Mouse (Mus musculus) left cerebral cortex, adult 18-20 months (tissue): ENCODE results near the gene Crygn. TPM values are rescaled to one million over a fixed set of nuclear protein-coding genes. Genes with fewer than 3 reads are reported as not detected.

Experiments
- DNase-seq, 2 experiments: peaks; one replicate each; pipeline ENCODE4 v3.0.0; 2021 to 2022; ENCODE audit warnings: low spot score in 2 of 2, mixed read lengths in 1 of 2
- total RNA-seq, 2 experiments: library from RNA; stranded (reverse); gene quantifications; 2 replicates each; pipeline ENCODE4 v1.2.3; 2021

Gene Crygn
- total RNA-seq, 2 experiments from 2014 or later = not detected

DNA sequence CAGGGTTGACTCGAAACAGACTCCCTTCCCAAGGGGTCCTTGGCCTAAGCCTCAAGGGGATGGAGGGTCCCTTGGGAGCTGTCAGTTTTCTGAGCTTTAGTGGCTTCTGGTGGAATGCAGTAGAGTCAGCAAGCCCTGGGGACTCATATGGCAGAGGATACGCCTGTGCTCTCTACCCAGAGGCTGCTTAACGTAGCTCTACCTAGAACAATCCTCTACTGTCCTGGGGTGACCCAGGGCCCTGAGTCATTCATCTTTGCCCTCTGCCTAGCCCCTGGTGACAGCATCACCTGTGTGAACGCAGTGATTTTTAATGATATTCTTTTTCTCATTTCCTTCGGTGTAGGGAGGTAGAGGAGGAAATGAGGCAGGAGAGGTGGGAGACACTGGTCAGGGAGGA lies 8.1 kb downstream of the Crygn start:
- no peak for DNase-seq

DNA sequence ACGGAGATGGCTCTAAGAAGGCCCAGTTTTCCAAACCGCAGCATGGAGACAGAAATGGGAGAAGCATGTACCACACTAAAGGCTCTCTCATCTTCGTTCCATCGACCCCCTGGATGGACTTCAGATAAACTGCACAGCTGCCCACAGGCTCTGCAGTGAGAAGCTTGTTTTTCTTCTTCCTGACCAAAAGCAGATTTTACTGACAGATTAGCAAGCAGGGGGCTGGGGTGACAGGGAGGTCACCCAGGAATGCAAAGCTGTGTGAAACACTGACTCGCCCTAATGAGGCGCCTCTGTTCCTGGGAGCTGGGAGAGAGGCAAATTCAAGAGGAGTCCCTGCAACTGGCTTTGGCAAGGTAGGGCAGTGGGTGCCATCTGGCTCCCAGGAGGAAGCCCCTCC lies 10.3 kb downstream of the Crygn start:
- DNase-seq = no peak

DNA sequence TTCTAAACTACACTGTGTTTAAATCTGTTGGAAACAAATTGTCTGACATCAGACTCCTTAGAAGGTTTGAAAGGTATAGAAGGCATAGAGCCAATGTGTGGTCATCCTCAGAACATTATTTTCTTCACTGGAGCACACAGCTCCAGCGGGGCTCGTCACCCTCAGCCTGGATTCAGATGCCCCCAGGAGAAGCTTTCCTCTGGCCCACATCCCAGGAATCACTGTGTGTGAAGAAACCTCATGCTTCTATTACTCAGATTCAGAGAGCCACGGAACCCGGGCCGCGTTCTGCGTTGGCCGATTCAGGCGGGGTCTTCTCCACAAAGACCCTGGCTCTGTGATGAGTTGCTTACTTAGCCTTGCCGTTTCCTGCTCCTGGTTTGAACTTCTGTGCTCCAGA lies 13.9 kb downstream of the Crygn start:
- DNase-seq = no peak

DNA sequence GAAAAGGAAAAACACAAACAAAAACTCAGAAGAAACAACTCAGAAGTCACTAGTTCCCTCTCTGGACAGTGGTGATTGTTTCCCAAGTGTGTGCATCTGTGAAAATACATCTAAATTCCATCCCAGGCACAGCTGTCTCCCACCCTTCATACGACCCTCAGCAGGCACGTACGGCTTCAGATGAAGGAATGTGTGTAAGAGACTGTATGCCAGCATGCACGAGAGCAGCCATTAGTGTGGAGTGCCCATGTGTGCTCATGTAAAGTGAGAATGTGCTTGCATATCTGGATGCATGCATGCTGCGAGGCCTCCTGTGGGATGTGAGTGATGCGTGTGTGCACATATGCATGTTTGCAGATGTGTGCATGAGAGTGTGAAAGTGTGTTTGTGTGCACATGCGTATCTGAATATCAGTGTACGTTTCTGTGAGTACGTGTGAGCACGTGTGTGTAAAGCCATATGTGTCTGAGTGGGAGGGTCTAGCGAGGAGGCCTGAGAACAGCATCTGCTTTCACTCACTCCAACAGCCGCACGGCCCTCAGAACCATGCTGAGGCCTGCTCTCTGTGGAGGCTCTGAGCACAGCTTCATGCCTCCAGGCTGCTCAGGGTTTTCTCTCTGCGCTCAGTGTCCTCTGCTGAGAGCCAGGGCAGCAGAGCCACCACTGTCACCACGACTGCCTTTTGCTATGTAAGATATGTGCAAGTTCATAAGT lies 16.5 kb downstream of the Crygn start:
- DNase-seq = no peak

DNA sequence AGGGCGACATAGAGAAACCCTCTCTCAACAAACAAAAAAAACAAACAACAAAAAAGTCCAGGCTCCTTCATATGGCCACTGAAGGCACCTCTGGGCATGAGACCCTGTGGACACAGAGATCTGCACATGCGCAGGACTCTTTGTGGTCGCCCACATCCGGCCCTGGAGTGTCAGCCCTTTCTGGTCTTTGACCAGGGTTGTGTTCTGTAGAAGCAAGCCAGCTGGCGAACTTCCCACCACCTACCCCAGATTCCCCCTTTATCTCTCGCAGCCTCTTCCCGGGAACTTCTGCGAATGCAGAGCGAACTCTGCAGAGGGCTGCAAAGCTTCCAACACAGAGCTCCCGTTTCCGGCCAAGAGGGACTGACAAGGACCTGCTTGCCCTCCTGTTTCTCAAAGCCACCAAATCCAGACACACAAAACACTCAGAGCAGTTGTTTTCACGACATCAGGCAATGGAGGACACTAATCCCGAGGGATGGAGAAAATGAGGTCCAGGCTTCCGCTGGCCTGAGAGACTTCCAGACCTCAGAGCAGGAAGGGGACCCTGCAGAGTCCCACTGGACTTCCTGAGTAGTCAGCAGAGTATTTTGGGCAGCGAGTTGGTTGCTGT lies 18.6 kb downstream of the Crygn start:
- no peak for DNase-seq

DNA sequence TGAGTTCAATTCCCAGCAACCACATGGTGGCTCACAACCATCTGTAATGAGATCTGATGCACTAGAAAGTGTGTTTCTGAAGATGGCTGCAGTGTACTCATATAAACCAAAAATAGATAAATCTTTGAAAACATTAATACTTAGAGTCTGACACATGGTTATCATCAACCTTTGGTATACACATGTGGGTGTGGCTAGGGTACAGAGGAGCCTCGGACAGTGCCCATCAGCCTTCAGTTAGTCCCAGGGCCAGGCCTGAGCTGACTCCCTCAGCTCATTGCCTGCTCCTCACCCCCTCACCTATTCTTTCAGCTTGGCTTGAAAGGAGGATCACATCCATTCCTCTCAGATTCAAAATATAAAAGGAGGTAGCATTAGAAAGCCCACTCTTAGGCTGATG lies 19.3 kb downstream of the Crygn start:
- DNase-seq = no peak

DNA sequence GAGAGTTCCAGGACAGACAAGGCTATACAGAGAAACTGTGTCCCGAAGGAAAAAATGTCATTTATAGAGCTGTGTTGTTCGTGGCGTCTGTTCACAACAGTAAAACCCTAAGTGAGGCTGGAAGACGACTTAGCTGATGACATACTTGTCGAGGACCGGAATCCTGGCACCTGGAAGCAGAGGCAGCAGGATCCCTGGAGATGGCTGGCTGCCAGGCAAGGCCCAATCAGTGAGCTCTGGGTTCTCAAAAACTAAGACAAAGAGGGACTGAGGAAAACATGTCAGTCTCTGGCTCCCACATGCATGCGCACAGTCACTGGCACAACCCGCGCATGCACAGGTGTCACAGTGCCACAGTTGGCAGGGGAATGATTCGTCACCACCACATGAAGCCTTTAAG lies 20.2 kb downstream of the Crygn start:
- DNase-seq = no peak

DNA sequence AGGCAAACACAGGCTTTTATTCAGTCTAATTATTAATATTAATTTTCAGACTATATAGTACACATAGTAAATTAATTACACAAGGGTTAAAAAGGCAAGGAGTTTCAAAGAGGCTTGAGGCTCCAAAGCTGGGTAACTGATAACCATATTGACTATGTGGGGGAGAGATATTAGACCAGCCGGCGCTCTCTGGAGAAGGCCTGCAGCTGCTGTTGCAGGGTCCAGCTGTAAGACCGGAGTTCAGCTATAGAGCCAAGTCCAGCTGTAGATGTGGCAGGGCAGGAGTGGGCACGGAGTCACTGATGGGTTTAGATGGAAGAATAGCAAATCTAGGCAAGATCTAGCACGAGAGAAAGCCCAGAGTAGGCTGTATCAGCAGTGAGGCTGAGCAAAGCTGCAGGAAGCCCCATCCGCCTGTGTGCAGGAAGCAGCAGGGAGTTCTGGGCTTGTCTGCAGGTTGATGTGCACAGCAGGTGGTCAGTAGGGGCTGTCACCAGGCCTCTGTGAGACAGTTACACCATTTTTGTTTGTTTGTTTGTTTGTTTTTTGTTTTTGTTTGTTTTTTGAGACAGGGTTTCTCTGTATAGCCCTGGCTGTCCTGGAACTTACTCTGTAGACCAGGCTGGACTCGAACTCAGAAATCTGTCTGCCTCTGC lies 23.9 kb downstream of the Crygn start:
- DNase-seq = no peak

DNA sequence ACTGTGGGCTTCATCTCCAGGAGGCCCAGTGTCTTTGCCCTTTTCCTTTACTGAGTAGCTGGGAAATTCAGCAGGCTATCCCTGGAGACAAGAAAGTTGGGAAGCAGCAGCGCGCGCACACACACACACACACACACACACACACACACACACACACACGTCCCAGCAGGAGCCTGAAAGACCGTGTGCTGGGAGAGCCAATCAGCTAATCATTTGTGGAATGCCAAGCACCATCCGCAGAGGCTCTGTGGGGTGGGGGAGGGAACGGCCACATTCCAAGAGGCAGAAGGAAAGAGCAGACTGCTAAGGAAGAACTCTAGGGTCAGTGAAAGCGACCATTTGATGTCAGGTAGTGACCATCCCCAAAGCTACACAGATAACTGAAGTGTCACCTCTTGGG lies 24.7 kb downstream of the Crygn start:
- DNase-seq = no peak

DNA sequence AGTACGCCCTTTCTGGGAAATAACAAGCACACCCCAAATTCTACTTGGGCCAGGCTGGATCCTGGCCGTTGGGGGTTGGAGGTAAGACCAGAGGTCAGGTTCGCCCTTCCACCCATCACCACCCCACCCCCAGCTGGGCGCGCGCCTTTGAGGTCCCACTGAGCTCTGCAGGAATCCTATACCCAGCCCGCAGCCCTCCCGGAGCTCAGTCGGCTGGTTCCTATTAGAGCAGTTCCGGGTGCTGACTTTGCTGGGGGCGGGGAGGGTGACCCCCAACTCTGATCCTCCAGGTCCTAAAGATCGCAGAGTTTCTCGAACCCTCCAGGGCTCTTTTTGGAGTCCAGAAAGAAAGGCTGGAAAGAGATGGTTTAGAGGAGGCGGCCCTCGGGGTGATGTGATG lies 26.8 kb downstream of the Crygn start:
- DNase-seq = no peak

DNA sequence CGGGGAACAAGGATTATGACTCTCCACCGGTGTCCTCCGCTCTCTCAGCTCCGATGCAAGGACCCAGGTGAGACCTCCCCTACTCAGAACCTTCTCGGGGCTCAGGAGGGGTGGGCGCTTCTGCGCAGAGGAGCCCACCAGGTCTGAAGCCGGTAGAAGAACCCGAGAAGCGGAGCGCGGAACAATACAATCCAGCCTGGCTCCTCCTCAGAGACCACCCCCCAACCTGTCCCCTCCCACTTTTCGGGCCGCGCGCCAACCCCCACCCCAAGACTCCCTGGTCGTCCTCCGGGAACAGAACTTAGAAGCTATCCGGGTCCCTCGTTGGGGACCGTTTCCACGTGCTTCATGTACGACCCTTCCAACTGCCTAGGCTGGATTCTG lies 27.3 kb downstream of the Crygn start, which contains the start of gene Wdr86:
Gene Wdr86 (minus strand): TSS at position 240 of the 384 bp plus-strand sequence.
- no peak for DNase-seq

DNA sequence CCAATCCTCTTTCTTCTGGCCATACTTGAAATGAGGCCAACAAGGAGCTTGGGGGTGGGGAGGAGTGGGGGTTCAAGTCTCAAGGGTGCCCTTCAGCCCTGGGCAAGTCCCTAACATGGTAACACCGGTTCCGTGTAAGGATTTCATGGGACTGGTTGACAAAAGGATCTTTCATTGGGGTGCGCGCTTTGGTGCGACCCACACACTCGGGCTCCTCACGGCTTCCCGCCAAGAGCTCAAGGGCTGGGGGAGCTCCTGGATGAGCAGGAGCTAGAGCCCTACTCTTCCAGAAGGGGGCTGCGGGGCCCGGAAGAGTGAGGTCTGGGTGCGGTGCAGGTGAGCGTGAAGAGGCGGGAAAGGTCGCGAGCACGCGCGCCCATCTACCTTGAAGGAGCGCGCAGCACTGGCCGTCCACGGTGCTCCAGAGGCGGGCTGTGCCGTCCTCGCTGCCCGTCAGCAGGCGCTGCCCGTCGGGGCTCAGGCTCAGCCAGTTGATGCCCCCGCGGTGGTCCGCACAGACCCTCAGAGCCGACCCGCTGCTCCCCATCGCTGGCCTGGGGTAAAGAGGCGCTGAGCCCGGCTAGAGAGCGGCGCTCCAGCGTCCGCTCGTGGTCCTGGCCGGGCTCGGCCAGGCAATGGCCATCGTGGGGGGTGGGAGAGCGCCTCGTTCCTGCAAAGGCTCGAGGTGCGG lies 27.9 kb downstream of the Crygn start:
- DNase-seq = no peak

DNA sequence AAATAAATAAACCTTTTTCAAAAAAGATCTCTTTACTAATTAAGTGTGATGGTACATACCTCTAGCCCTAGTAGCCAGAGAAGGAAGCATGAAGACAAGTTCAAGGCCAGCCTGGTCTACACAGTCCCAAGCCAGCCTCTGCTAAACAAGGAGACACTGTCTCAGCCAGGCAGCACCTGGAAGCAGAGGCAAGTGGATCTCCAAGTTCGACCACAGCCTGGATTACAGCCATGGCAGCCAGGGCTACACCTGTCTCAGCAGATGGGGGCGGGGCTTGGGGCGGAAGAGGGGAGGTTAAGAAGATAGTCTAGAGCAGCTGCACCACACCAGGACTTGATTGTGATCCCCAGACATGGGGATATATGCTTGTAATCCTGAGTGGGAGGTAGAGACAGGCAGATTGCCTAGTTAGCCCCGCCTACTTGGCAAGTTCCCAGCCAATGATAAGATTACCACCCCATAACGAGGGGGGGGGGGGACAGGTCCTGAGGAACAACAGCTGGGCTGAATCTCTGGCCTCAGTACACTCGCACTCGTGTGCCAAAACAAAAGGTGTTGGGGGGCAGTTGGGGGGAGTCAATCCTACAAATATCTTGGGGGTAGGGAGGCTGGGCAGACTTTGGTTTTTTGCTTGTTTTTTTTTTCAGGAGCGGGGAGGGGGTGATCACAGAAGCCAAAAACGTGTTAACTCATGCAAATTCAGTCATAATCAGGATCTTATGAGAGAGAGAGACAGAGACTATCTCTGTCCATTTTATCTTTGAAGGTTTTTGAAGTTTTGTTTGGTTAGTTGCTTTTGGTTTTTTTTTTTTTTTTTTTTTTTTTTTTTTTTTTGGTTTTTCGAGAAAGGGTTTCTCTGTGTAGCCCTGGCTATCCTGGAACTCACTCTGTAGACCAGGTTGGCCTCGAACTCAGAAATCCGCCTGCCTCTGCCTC lies 30.6 kb downstream of the Crygn start:
- no peak for DNase-seq

DNA sequence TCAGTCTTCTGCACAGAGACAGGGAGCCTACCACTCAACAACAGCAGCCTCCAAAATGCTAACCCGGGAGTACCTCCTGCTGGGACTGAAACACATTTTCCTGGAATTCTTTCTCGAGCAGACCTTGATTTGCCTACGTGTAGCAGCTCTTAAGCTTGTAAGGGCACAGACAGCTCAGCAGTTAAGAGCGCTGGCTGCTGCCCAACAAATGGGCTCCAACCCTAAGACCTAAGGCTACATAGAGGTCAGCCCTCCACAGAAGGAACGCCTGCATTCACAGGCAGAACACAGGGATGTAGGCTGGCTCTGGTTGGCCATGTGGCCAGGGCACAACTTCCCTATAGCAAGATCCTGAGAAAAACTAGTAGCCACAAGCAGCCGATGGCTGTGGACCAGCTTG lies 31.9 kb downstream of the Crygn start:
- no peak for DNase-seq

DNA sequence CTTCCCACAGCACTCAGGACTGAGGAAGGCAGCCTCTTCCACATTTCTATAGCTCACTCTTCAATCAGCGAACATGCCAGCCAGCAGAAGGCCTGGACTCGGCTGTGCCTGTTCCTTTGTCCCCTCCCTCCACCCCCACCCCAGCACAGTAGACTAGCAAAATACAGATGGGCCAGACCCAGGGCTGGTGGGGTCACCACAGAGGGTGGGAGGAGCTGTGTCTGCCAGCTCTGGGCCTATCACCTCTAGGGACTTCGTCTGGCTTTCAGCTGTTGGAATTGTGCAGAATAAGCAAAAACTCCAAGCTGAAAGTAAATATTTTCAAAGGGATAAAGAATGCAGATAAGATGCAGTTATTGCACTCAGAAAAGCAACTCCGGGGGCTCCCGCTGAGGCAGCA lies 33.0 kb downstream of the Crygn start:
- no peak for DNase-seq

DNA sequence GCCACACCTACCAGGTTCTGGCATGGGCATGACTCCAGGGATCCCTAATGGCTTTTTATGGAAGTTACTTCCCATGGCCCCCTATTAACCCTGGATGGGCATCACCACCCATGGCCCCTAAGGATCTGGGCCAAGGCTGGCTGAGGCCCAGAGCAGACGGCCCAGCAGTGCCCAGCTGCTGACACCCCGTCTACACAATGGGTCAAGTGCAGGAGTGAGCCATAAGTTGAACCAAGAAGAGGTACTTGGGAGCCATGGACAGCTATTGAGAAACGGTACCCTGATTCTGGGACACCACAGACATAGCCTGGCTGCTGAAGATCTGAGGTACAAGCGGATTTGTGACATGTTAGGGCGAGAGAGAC lies 33.6 kb downstream of the Crygn start:
- DNase-seq = no peak

DNA sequence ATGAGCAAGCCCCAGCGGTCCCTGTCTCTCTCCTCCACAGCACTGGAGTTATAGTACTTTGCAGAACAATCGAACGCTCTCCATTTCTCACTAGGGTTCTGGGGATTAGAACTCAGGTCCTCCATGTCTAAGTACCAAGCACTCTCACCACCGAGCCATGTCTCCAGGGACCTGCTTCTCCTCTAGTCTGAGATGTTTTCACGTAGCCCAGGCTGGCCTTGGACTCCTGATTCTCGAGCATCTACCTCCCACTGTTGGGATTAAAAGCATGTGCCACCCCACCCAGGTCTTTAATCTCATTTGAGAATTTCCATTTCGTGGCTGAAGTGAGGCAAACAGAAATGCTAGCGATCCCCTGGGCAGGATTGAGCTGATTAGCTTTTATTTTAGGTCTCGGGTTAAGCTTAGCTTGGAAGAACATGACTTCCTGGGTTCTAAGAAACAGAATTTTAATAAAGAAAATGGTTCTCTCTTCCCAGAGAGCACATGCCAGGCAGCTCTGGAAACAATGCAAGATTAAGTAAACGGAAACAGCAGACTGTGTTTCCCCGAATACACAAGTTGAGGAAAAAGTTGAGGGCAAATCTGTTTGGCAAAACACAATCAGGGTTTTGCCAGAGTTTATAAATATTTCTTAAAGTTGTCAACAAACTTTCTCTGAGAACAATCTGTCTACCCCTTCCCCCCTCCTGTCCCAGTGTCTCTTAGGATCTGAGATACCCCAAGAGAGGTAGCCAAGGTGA lies 34.1 kb downstream of the Crygn start:
- DNase-seq = no peak

DNA sequence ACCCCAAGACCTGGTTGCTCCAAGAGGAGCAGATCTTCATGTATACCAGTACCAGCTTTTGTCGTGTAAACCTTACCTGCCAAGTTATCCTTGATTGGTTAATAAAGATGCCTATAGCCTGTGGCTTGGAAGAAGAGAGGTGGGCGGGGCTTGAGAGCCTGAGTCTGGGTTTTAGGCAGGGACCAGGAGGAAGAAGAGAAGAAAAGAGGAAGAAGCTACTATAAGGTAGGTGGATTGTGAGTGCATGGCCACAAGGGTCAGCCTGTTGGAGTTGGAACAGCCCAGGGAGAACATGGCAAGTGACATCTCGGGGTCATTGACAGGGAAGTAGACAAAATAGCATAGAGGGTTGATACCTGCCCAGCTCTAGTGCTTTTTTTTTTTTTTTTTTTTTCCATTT lies 38.0 kb downstream of the Crygn start:
- DNase-seq = no peak

DNA sequence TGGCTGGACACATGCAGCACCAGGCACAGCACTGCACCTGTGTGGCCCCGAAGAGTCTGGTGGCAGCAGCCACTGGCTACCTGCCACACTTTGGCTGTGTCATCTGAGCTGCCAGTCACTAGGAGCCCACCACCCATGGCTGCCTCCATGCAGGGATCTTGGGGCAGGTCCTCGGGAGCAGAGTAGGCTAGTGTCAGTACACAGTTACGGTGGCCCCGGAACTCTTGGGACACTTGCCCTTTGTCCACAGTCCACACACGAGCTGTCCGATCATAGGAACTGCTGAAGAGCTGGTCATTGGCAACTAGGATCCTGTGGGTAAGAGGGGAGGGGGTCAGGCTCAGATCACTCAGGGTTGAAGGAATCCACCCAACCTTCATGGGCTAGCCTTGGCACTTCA lies 39.7 kb downstream of the Crygn start:
- DNase-seq = no peak

DNA sequence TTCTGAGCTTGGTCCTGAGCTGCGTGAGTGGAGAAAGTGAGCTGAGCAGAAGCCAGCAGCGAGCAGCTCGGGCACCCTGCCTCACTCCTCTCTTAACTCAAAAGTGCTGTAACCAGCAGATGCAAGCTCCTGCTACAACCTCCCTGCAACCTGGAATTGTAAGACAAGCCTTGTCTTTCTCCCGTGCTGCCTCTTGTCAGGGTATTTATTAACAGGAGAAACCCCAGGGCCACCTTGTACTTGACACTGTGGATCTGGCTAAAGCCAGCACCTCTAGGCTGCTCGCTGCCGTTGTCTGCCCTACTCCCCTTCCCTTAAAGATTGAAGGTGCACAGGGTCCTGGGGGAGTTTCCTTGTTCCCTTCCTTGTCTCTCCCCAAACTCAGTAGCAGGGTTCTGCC lies 43.8 kb downstream of the Crygn start:
- DNase-seq = no peak
